Mouse (Mus musculus) adipocyte (in vitro differentiated cells): ENCODE results near the gene Pde4d.
A peak's percentile ranks its signal among the peaks of the same experiment; 100 is the strongest.

ENCODE experiments used
- DNase-seq: peaks from one replicate; pipeline ENCODE4 v3.0.0-alpha.2; 2016; ENCODE audit warnings: low spot score

Gene Pde4d

GRCm38 (mm10) chr13:109922782-109923181, 1473.0 kb downstream of the Pde4d start:
- DNase-seq = no peak

- DNase-seq = no peak
Observed at GRCm38 (mm10) chr13:109924771-109925170, 1475.0 kb downstream of the Pde4d start.

- DNase-seq = no peak
Observed at GRCm38 (mm10) chr13:109926277-109926920, 1476.7 kb downstream of the Pde4d start.

- no peak for DNase-seq
Observed at GRCm38 (mm10) chr13:109927782-109928181, 1478.0 kb downstream of the Pde4d start.

- no peak for DNase-seq
Observed at GRCm38 (mm10) chr13:109932688-109933087, 1482.9 kb downstream of the Pde4d start.

GRCm38 (mm10) chr13:109933554-109933953, 1483.8 kb downstream of the Pde4d start:
- no peak for DNase-seq

GRCm38 (mm10) chr13:109936866-109937265, 1487.1 kb downstream of the Pde4d start:
- DNase-seq = no peak

GRCm38 (mm10) chr13:109944822-109945551, 1495.2 kb downstream of the Pde4d start:
- no peak for DNase-seq

- no peak for DNase-seq
Observed at GRCm38 (mm10) chr13:109951466-109951865, 1501.7 kb downstream of the Pde4d start.

- DNase-seq = no peak
Observed at GRCm38 (mm10) chr13:109954189-109954588, 1504.4 kb downstream of the Pde4d start.

GRCm38 (mm10) chr13:109957953-109958352, 1508.2 kb downstream of the Pde4d start:
- DNase-seq = no peak

GRCm38 (mm10) chr13:109982821-109983443, 1533.2 kb downstream of the Pde4d start:
- DNase-seq = no peak

GRCm38 (mm10) chr13:109985411-109985810, 1535.7 kb downstream of the Pde4d start:
- peak; percentile 15 for DNase-seq

- peak; percentile 69 for DNase-seq
Observed at GRCm38 (mm10) chr13:109985892-109986291, 1536.1 kb downstream of the Pde4d start.

GRCm38 (mm10) chr13:109992775-109993505, 1543.2 kb downstream of the Pde4d start:
- peak; percentile 68 for DNase-seq

GRCm38 (mm10) chr13:109994240-109994764, 1544.6 kb downstream of the Pde4d start:
- no peak for DNase-seq

- DNase-seq = no peak
Observed at GRCm38 (mm10) chr13:110002081-110002480, 1552.3 kb downstream of the Pde4d start.
